Mouse (Mus musculus) heart, adult 11 months (tissue): Measurements from ENCODE around the gene Itgb7.

Experiments
- DNase-seq: peaks from one replicate; pipeline ENCODE4 v3.0.0; 2022

Gene Itgb7

GRCm38 (mm10) chr15:102224992-102225617 lies 6.6 kb downstream of the Itgb7 start:
- DNase-seq, result no peak

- peak; percentile 98 for DNase-seq
Measured at GRCm38 (mm10) chr15:102224186-102224991, 7.4 kb downstream of the Itgb7 start.

- no peak for DNase-seq
Measured at GRCm38 (mm10) chr15:102222386-102222785, 9.4 kb downstream of the Itgb7 start.

GRCm38 (mm10) chr15:102217325-102217724 lies 14.4 kb downstream of the Itgb7 start:
- no peak for DNase-seq

GRCm38 (mm10) chr15:102216459-102217228 lies 15.1 kb downstream of the Itgb7 start:
- DNase-seq, result no peak

- no peak for DNase-seq
Measured at GRCm38 (mm10) chr15:102215624-102216023, 16.1 kb downstream of the Itgb7 start.

GRCm38 (mm10) chr15:102214132-102214531 lies 17.6 kb downstream of the Itgb7 start:
- no peak for DNase-seq

GRCm38 (mm10) chr15:102211895-102212294 lies 19.8 kb downstream of the Itgb7 start:
- no peak for DNase-seq

GRCm38 (mm10) chr15:102210816-102211215 lies 20.9 kb downstream of the Itgb7 start:
- no peak for DNase-seq

- DNase-seq, result no peak
Measured at GRCm38 (mm10) chr15:102209114-102209513, 22.6 kb downstream of the Itgb7 start.

- no peak for DNase-seq
Measured at GRCm38 (mm10) chr15:102208092-102208561, 23.6 kb downstream of the Itgb7 start.

GRCm38 (mm10) chr15:102207351-102207750 lies 24.4 kb downstream of the Itgb7 start:
- DNase-seq, result no peak

GRCm38 (mm10) chr15:102205779-102206178 lies 26.0 kb downstream of the Itgb7 start:
- no peak for DNase-seq

- no peak for DNase-seq
Measured at GRCm38 (mm10) chr15:102204674-102205505, 26.9 kb downstream of the Itgb7 start, which contains the start of gene Csad. Gene Csad, minus strand, starts transcription at chr15:102204724.

- DNase-seq, result peak; percentile 97
Measured at GRCm38 (mm10) chr15:102203835-102204381, 27.8 kb downstream of the Itgb7 start.

GRCm38 (mm10) chr15:102202971-102203834 lies 28.5 kb downstream of the Itgb7 start, which contains the start of gene Zfp740:
Gene Zfp740, plus strand, starts transcription at chr15:102203249.
- peak; percentile 100 for DNase-seq

GRCm38 (mm10) chr15:102198841-102199240 lies 32.9 kb downstream of the Itgb7 start:
- DNase-seq, result no peak

GRCm38 (mm10) chr15:102195373-102195772 lies 36.4 kb downstream of the Itgb7 start:
- DNase-seq, result no peak

- DNase-seq, result no peak
Measured at GRCm38 (mm10) chr15:102194439-102194838, 37.3 kb downstream of the Itgb7 start.

GRCm38 (mm10) chr15:102193652-102194051 lies 38.1 kb downstream of the Itgb7 start:
- DNase-seq, result no peak

- DNase-seq, result no peak
Measured at GRCm38 (mm10) chr15:102192820-102193386, 38.8 kb downstream of the Itgb7 start.
